Mouse (Mus musculus): ENCODE data around the gene Dnajc22. TPM values are rescaled to one million over a fixed set of nuclear protein-coding genes. Genes with fewer than 3 reads are reported as not detected.
A peak's percentile ranks its signal among the peaks of the same experiment; 100 is the strongest.
"Not testable (repeated sequence)": the region's sequence is repeated elsewhere in the genome, so short reads cannot be mapped to it uniquely, and the experiment has no call there.

The Dnajc22 gene
- polyA plus RNA-seq, 1 experiment = 0.13 TPM

GRCm38 (mm10) chr15:99065557-99066165, 27.3 kb upstream of the Dnajc22 start:
- no peak overlapping the region for H3K4me3 ChIP-seq (replicated peaks; ENCODE audit: insufficient read depth, low read depth, low read length)
- H3K4me1 ChIP-seq (ENCODE audit: control insufficient read depth, insufficient read depth, low read length) = no peaks in the 10 kb centered on the region
- no peak for DNase-seq
- 73% methylated on average over 12 of the region's 12 CpGs for WGBS
- H3K27me3 ChIP-seq (ENCODE audit: control insufficient read depth, insufficient read depth, low read length) = no peaks in the 10 kb centered on the region
- TF ChIP-seq CTCF (IDR thresholded peaks at IDR 0.05; ENCODE audit: borderline replicate concordance, insufficient read depth, low read depth, low read length) (no peak), POLR2A (IDR thresholded peaks at IDR 0.05; ENCODE audit: borderline replicate concordance, insufficient read depth, low read length) (no peak)
- no peak overlapping the region for H3K27ac ChIP-seq (ENCODE audit: insufficient read depth, low read length)

GRCm38 (mm10) chr15:99071988-99072387, 21.0 kb upstream of the Dnajc22 start:
- no peak for TF ChIP-seq POLR2A (IDR thresholded peaks at IDR 0.05; ENCODE audit: borderline replicate concordance, insufficient read depth, low read length)
- no peak for TF ChIP-seq CTCF (IDR thresholded peaks at IDR 0.05; ENCODE audit: borderline replicate concordance, insufficient read depth, low read depth, low read length)
- no peaks in the 10 kb centered on the region for H3K27me3 ChIP-seq (ENCODE audit: control insufficient read depth, insufficient read depth, low read length)
- peaks cover 3% of the 10 kb centered on the region; the same call in 1 of the 2 replicates for H3K4me1 ChIP-seq (ENCODE audit: control insufficient read depth, insufficient read depth, low read length)
- DNase-seq = no peak
- H3K27ac ChIP-seq (ENCODE audit: insufficient read depth, low read length) = no peak overlapping the region
- H3K4me3 ChIP-seq (replicated peaks; ENCODE audit: insufficient read depth, low read depth, low read length) = no peak overlapping the region
- 88% methylated on average over 1 of the region's 1 CpGs for WGBS

- H3K4me1 ChIP-seq (ENCODE audit: control insufficient read depth, insufficient read depth, low read length) = peaks cover 3% of the 10 kb centered on the region; the same call in 1 of the 2 replicates
- H3K27ac ChIP-seq (ENCODE audit: insufficient read depth, low read length) = peak within 1 kb of the TSS; percentile 87
- H3K4me3 ChIP-seq (replicated peaks; ENCODE audit: insufficient read depth, low read depth, low read length) = peak within 1 kb of the TSS; percentile 80
- DNase-seq = no peak
- 25% methylated on average over 9 of the region's 9 CpGs for WGBS
- no peaks in the 10 kb centered on the region for H3K27me3 ChIP-seq (ENCODE audit: control insufficient read depth, insufficient read depth, low read length)
- no peak for TF ChIP-seq CTCF (IDR thresholded peaks at IDR 0.05; ENCODE audit: borderline replicate concordance, insufficient read depth, low read depth, low read length)
- TF ChIP-seq POLR2A (IDR thresholded peaks at IDR 0.05; ENCODE audit: borderline replicate concordance, insufficient read depth, low read length) = no peak
Observed at GRCm38 (mm10) chr15:99074019-99074599, 18.9 kb upstream of the Dnajc22 start, which contains the start of gene Troap. Gene Troap, plus strand, starts transcription at chr15:99074575.

GRCm38 (mm10) chr15:99074600-99075333, 18.2 kb upstream of the Dnajc22 start:
- no peak for TF ChIP-seq CTCF (IDR thresholded peaks at IDR 0.05; ENCODE audit: borderline replicate concordance, insufficient read depth, low read depth, low read length)
- peak; percentile 57; the same call in 1 of the 2 replicates for TF ChIP-seq POLR2A (IDR thresholded peaks at IDR 0.05; ENCODE audit: borderline replicate concordance, insufficient read depth, low read length)
- peak; percentile 99 for DNase-seq
- peaks cover 3% of the 10 kb centered on the region; the same call in 1 of the 2 replicates for H3K4me1 ChIP-seq (ENCODE audit: control insufficient read depth, insufficient read depth, low read length)
- H3K27ac ChIP-seq (ENCODE audit: insufficient read depth, low read length) = peak overlapping the region; percentile 87
- H3K4me3 ChIP-seq (replicated peaks; ENCODE audit: insufficient read depth, low read depth, low read length) = peak overlapping the region; percentile 80
- under 1% methylated on average over 44 of the region's 44 CpGs for WGBS
- H3K27me3 ChIP-seq (ENCODE audit: control insufficient read depth, insufficient read depth, low read length) = no peaks in the 10 kb centered on the region

GRCm38 (mm10) chr15:99076011-99076410, 17.0 kb upstream of the Dnajc22 start:
- H3K27ac ChIP-seq (ENCODE audit: insufficient read depth, low read length); H3K4me3 ChIP-seq (replicated peaks; ENCODE audit: insufficient read depth, low read depth, low read length); H3K4me1 ChIP-seq (ENCODE audit: control insufficient read depth, insufficient read depth, low read length); DNase-seq; H3K27me3 ChIP-seq (ENCODE audit: control insufficient read depth, insufficient read depth, low read length): not testable (repeated sequence)
- 96% methylated on average over 3 of the region's 3 CpGs for WGBS

GRCm38 (mm10) chr15:99078181-99078910, 14.6 kb upstream of the Dnajc22 start:
- WGBS = 80% methylated on average over 15 of the region's 15 CpGs
- TF ChIP-seq POLR2A (IDR thresholded peaks at IDR 0.05; ENCODE audit: borderline replicate concordance, insufficient read depth, low read length) (no peak), CTCF (IDR thresholded peaks at IDR 0.05; ENCODE audit: borderline replicate concordance, insufficient read depth, low read depth, low read length) (no peak)

GRCm38 (mm10) chr15:99079804-99080203, 13.2 kb upstream of the Dnajc22 start:
- no peaks in the 10 kb centered on the region for H3K27me3 ChIP-seq (ENCODE audit: control insufficient read depth, insufficient read depth, low read length)
- H3K27ac ChIP-seq (ENCODE audit: insufficient read depth, low read length) = no peak overlapping the region
- 80% methylated on average over 3 of the region's 3 CpGs for WGBS
- no peak for TF ChIP-seq CTCF (IDR thresholded peaks at IDR 0.05; ENCODE audit: borderline replicate concordance, insufficient read depth, low read depth, low read length)
- no peak for TF ChIP-seq POLR2A (IDR thresholded peaks at IDR 0.05; ENCODE audit: borderline replicate concordance, insufficient read depth, low read length)
- no peak overlapping the region for H3K4me3 ChIP-seq (replicated peaks; ENCODE audit: insufficient read depth, low read depth, low read length)
- H3K4me1 ChIP-seq (ENCODE audit: control insufficient read depth, insufficient read depth, low read length) = no peaks in the 10 kb centered on the region
- DNase-seq = no peak

More at GRCm38 (mm10) chr15:99078181-99078910, 14.6 kb upstream of the Dnajc22 start:
- no peak overlapping the region for H3K4me3 ChIP-seq (replicated peaks; ENCODE audit: insufficient read depth, low read depth, low read length)
- no peak for DNase-seq
- peaks cover 3% of the 10 kb centered on the region; the same call in 1 of the 2 replicates for H3K4me1 ChIP-seq (ENCODE audit: control insufficient read depth, insufficient read depth, low read length)
- no peaks in the 10 kb centered on the region for H3K27me3 ChIP-seq (ENCODE audit: control insufficient read depth, insufficient read depth, low read length)
- H3K27ac ChIP-seq (ENCODE audit: insufficient read depth, low read length) = no peak overlapping the region

Measured in cerebellum, adult 2 months (tissue).